Mouse (Mus musculus) embryonic facial prominence, embryonic 14.5 days (tissue): ENCODE measurements around the gene Poc1a. TPM values are rescaled to one million over a fixed set of nuclear protein-coding genes. Genes with fewer than 3 reads are reported as not detected.

Experiments used
- ATAC-seq: fragments of 200-750 bp; cut with Nextera tagmentation; 2 replicates; pipeline ENCODE4 v1.8.0; 2017; ENCODE audit warnings: low read depth, moderate number of reproducible peaks, moderate TSS enrichment
- DNase-seq: peaks from one replicate; pipeline ENCODE4 v3.0.0-alpha.2; 2015; ENCODE audit warnings: low spot score
- H3K27ac ChIP-seq: fragments of 300-500 bp; sonication (generic); replicated peaks from 2 replicates; pipeline ENCODE4 v1.5.1; 2014; ENCODE audit warnings: low read depth, mild to moderate bottlenecking, low read length, moderate library complexity
- H3K27me3 ChIP-seq: fragments of 300-500 bp; sonication (generic); replicated peaks from 2 replicates; pipeline ENCODE4 v1.6.1; 2014; ENCODE audit warnings: low read length; ENCODE audit not compliant: control insufficient read depth, insufficient read depth
- H3K36me3 ChIP-seq: fragments of 300-500 bp; sonication (generic); 2 replicates; pipeline ENCODE4 v1.6.1; 2014; ENCODE audit warnings: low read length, mixed read lengths; ENCODE audit not compliant: control insufficient read depth, insufficient read depth
- H3K4me1 ChIP-seq: fragments of 300-500 bp; sonication (generic); 2 replicates; pipeline ENCODE4 v1.6.1; 2014; ENCODE audit warnings: antibody characterized with exemption, low read length; ENCODE audit not compliant: control insufficient read depth, insufficient read depth
- H3K4me2 ChIP-seq: fragments of 300-500 bp; sonication (generic); 2 replicates; pipeline ENCODE4 v1.6.1; 2014; ENCODE audit warnings: low read depth, mild to moderate bottlenecking, low read length, moderate library complexity, mixed read lengths
- H3K4me3 ChIP-seq: fragments of 300-500 bp; sonication (generic); 2 replicates; pipeline ENCODE4 v1.5.1; 2014; ENCODE audit warnings: low read depth, mild to moderate bottlenecking, low read length
- H3K9ac ChIP-seq: fragments of 300-500 bp; sonication (generic); 2 replicates; pipeline ENCODE4 v1.6.1; 2014; ENCODE audit warnings: low read depth, mild to moderate bottlenecking, low read length, moderate library complexity, mixed read lengths
- H3K9me3 ChIP-seq: fragments of 300-500 bp; sonication (generic); 2 replicates; pipeline ENCODE4 v1.6.1; 2016; ENCODE audit warnings: low read length; ENCODE audit not compliant: control insufficient read depth
- WGBS: fragments of 180-500 bp; shearing (Covaris S2); extraction: QIAGEN DNeasy Blood & Tissue Kit; methylation state at CpG from one replicate; pipeline ENCODE4 v1.1.7; 2014; 5-methylcytosine and 5-hydroxymethylcytosine counted together
- polyA plus RNA-seq: library from polyadenylated mRNA; unstranded; fragments of >200 nt; fragmentation: Nextera tagmentation; extraction: Ambion mirVana; gene quantifications from 2 replicates; pipeline ENCODE4 v1.2.1, GENCODE M21; 2014

Gene Poc1a
- polyA plus RNA-seq, 1 experiment from 2014 or later, result 16.6 TPM

GRCm38 (mm10) chr9:106282024-106282423, 1.2 kb downstream of the Poc1a start:
- 71% methylated on average over 3 of the region's 3 CpGs for WGBS
- ATAC-seq, result no peak
- Histone ChIP-seq H3K9me3 (no peaks in the 10 kb centered on the region), H3K4me3 (peak overlapping the region; percentile 54), H3K4me1 (0 out of 2 replicates have a peak, but pooled peaks cover 3% of the 10 kb centered on the region), H3K27me3 (no peaks in the 10 kb centered on the region), H3K9ac (peak overlapping the region; percentile 67), H3K4me2 (peak overlapping the region; percentile 85), H3K27ac (no peak overlapping the region), H3K36me3 (0 out of 2 replicates have a peak, but pooled peaks cover 4% of the 10 kb centered on the region)
- DNase-seq, result no peak

- DNase-seq, result no peak
- H3K36me3 ChIP-seq, result peaks cover 24% of the 10 kb centered on the region; the same call in 1 of the 2 replicates
- H3K4me1 ChIP-seq, result no peaks in the 10 kb centered on the region
- no peak overlapping the region for H3K4me3 ChIP-seq
- H3K9me3 ChIP-seq, result no peaks in the 10 kb centered on the region
- no peak overlapping the region for H3K27ac ChIP-seq
- H3K27me3 ChIP-seq, result no peaks in the 10 kb centered on the region
- ATAC-seq, result no peak
- no peak overlapping the region for H3K4me2 ChIP-seq
- 54% methylated on average over 4 of the region's 4 CpGs for WGBS
- H3K9ac ChIP-seq, result no peak overlapping the region
These were observed 6.3 kb downstream of the Poc1a start for GRCm38 (mm10) chr9:106287165-106287564.

- Histone ChIP-seq H3K36me3 (peaks cover 20% of the 10 kb centered on the region; the same call in 1 of the 2 replicates), H3K4me2 (no peak overlapping the region), H3K4me1 (no peaks in the 10 kb centered on the region), H3K27me3 (no peaks in the 10 kb centered on the region), H3K9ac (no peak overlapping the region), H3K27ac (no peak overlapping the region), H3K9me3 (no peaks in the 10 kb centered on the region), H3K4me3 (no peak overlapping the region)
- ATAC-seq, result peak; percentile 79
- peak; percentile 88 for DNase-seq
- WGBS, result 26% methylated on average over 3 of the region's 3 CpGs
These were observed 8.0 kb downstream of the Poc1a start for GRCm38 (mm10) chr9:106288864-106289263.

- no peak overlapping the region for H3K4me2 ChIP-seq
- no peak overlapping the region for H3K9ac ChIP-seq
- no peaks in the 10 kb centered on the region for H3K9me3 ChIP-seq
- no peak for ATAC-seq
- peaks cover 21% of the 10 kb centered on the region; the same call in 1 of the 2 replicates for H3K36me3 ChIP-seq
- no peak overlapping the region for H3K27ac ChIP-seq
- no peaks in the 10 kb centered on the region for H3K27me3 ChIP-seq
- 91% methylated on average over 5 of the region's 8 CpGs for WGBS
- no peak for DNase-seq
- no peaks in the 10 kb centered on the region for H3K4me1 ChIP-seq
- no peak overlapping the region for H3K4me3 ChIP-seq
These were observed 9.0 kb downstream of the Poc1a start for GRCm38 (mm10) chr9:106289841-106290240.

GRCm38 (mm10) chr9:106290636-106291122, 9.8 kb downstream of the Poc1a start:
- H3K4me1 ChIP-seq, result no peaks in the 10 kb centered on the region
- no peak overlapping the region for H3K4me2 ChIP-seq
- peaks cover 29% of the 10 kb centered on the region; the same call in 1 of the 2 replicates for H3K36me3 ChIP-seq
- H3K27me3 ChIP-seq, result no peaks in the 10 kb centered on the region
- no peak overlapping the region for H3K4me3 ChIP-seq
- 86% methylated on average over 17 of the region's 17 CpGs for WGBS
- H3K9ac ChIP-seq, result no peak overlapping the region
- H3K9me3 ChIP-seq, result no peaks in the 10 kb centered on the region
- DNase-seq (no peak), ATAC-seq (no peak)
- no peak overlapping the region for H3K27ac ChIP-seq

- ATAC-seq, result no peak
- 86% methylated on average over 14 of the region's 14 CpGs for WGBS
- no peaks in the 10 kb centered on the region for H3K9me3 ChIP-seq
- H3K4me3 ChIP-seq, result no peak overlapping the region
- H3K27me3 ChIP-seq, result no peaks in the 10 kb centered on the region
- peaks cover 29% of the 10 kb centered on the region; the same call in 1 of the 2 replicates for H3K36me3 ChIP-seq
- H3K4me2 ChIP-seq, result no peak overlapping the region
- no peak overlapping the region for H3K9ac ChIP-seq
- no peaks in the 10 kb centered on the region for H3K4me1 ChIP-seq
- DNase-seq, result no peak
- H3K27ac ChIP-seq, result no peak overlapping the region
These were observed 12.8 kb downstream of the Poc1a start for GRCm38 (mm10) chr9:106293569-106294156.

- no peak for DNase-seq
- H3K4me1 ChIP-seq, result no peaks in the 10 kb centered on the region
- 77% methylated on average over 6 of the region's 6 CpGs for WGBS
- H3K36me3 ChIP-seq, result peaks cover 20% of the 10 kb centered on the region; the same call in 1 of the 2 replicates
- no peak overlapping the region for H3K4me3 ChIP-seq
- H3K27ac ChIP-seq, result no peak overlapping the region
- no peak overlapping the region for H3K4me2 ChIP-seq
- ATAC-seq, result no peak
- no peaks in the 10 kb centered on the region for H3K27me3 ChIP-seq
- no peaks in the 10 kb centered on the region for H3K9me3 ChIP-seq
- no peak overlapping the region for H3K9ac ChIP-seq
These were observed 15.8 kb downstream of the Poc1a start for GRCm38 (mm10) chr9:106296637-106297174.

GRCm38 (mm10) chr9:106300176-106300803, 19.4 kb downstream of the Poc1a start:
- DNase-seq (peak; percentile 37), ATAC-seq (no peak)
- Histone ChIP-seq H3K36me3 (peaks cover 14% of the 10 kb centered on the region; the same call in 1 of the 2 replicates), H3K4me1 (no peaks in the 10 kb centered on the region), H3K4me3 (no peak overlapping the region), H3K27ac (no peak overlapping the region), H3K27me3 (no peaks in the 10 kb centered on the region), H3K4me2 (no peak overlapping the region), H3K9ac (peak overlapping the region; percentile 37; the same call in 1 of the 2 replicates), H3K9me3 (no peaks in the 10 kb centered on the region)
- WGBS, result 65% methylated on average over 20 of the region's 20 CpGs
